Mouse (Mus musculus) C2C12 (cell line): ENCODE results near the gene Mtif2.
"Not testable (repeated sequence)": the region's sequence is repeated elsewhere in the genome, so short reads cannot be mapped to it uniquely, and the experiment has no call there.

Experiments
- CTCF ChIP-seq: IDR thresholded peaks from one replicate; pipeline ENCODE4 v1.5.1; 2011; ENCODE audit not compliant: control insufficient read depth, insufficient read depth, insufficient read length
- MYOG ChIP-seq: IDR thresholded peaks from one replicate; pipeline ENCODE4 v1.6.1; 2011; ENCODE audit not compliant: control insufficient read depth, insufficient read length; ENCODE audit errors: extremely low read depth

GRCm38 (mm10) chr11:29546297-29546696 is 20.1 kb downstream of the Mtif2 start:
- TF ChIP-seq CTCF, MYOG: not testable (repeated sequence)
